Mouse (Mus musculus): Measurements from ENCODE around the gene Degs1. TPM values are rescaled to one million over a fixed set of nuclear protein-coding genes. Genes with fewer than 3 reads are reported as not detected.

The Degs1 gene
- total RNA-seq, 2 experiments from 2014 or later: 41.5 to 48.3 TPM

- ATAC-seq (replicated peaks; ENCODE audit: poor library complexity, severe bottlenecking): no peak
These were observed 53.2 kb downstream of the Degs1 start for GRCm38 (mm10) chr1:182229381-182229780.

GRCm38 (mm10) chr1:182227141-182227963 is 55.3 kb downstream of the Degs1 start:
- no peak for ATAC-seq (replicated peaks; ENCODE audit: poor library complexity, severe bottlenecking)

GRCm38 (mm10) chr1:182226261-182226660 is 56.3 kb downstream of the Degs1 start:
- no peak for ATAC-seq (replicated peaks; ENCODE audit: poor library complexity, severe bottlenecking)

Other genes starting within 250 kb of the Degs1 start
- 147 and 167 TPM in 2 replicates for gene Srp9, start 158.1 kb downstream of the Degs1 start, total RNA-seq (2014; fragmentation: Nextera tagmentation)
- gene Srp9, start 158.1 kb downstream of the Degs1 start, total RNA-seq (2017): 168 and 203 TPM in 2 replicates
- gene Vmn1r1, start 118.3 kb downstream of the Degs1 start, total RNA-seq (2014; fragmentation: Nextera tagmentation): not detected in 2 replicates
- not detected in 2 replicates for gene Vmn1r1, start 118.3 kb downstream of the Degs1 start, total RNA-seq (2017)
- gene Fbxo28, start 58.8 kb upstream of the Degs1 start, total RNA-seq (2014; fragmentation: Nextera tagmentation): 12.2 and 14.3 TPM in 2 replicates
- 12.1 and 22.2 TPM in 2 replicates for gene Fbxo28, start 58.8 kb upstream of the Degs1 start, total RNA-seq (2017)
- 7.9 and 15.7 TPM in 2 replicates for gene Trp53bp2, start 126.4 kb upstream of the Degs1 start, total RNA-seq (2014; fragmentation: Nextera tagmentation)
- gene Trp53bp2, start 126.4 kb upstream of the Degs1 start, total RNA-seq (2017): 7.5 and 9.8 TPM in 2 replicates
- gene Capn2, start 234.8 kb upstream of the Degs1 start, total RNA-seq (2014; fragmentation: Nextera tagmentation): 5.2 and 18.1 TPM in 2 replicates
- 8.6 and 9.0 TPM in 2 replicates for gene Capn2, start 234.8 kb upstream of the Degs1 start, total RNA-seq (2017)

Measured in granulocyte monocyte progenitor cell, adult 5-6 weeks (primary cell).